Mouse (Mus musculus) G1E (cell line): ENCODE data around the gene Sh3rf3.

Experiments used
- CTCF ChIP-seq: IDR thresholded peaks from 2 replicates; pipeline ENCODE4 v1.5.1; 2012; ENCODE audit warnings: low read depth, low read length, inconsistent platforms, mixed read lengths
- GATA1 ChIP-seq: IDR thresholded peaks from 2 replicates; pipeline ENCODE4 v1.6.1; 2012; ENCODE audit warnings: borderline replicate concordance, low read length, inconsistent platforms, mixed read lengths
- GATA2 ChIP-seq: IDR thresholded peaks from 2 replicates; pipeline ENCODE4 v1.6.1; 2012; ENCODE audit warnings: low read depth, low read length, inconsistent platforms, borderline replicate concordance

- no peak; the same call in 1 of the 2 replicates for TF ChIP-seq CTCF
- no peak for TF ChIP-seq GATA1
- TF ChIP-seq GATA2 = no peak
Measured at GRCm38 (mm10) chr10:59166104-59166944, 353.2 kb downstream of the Sh3rf3 start.
